Mouse (Mus musculus) embryonic facial prominence, embryonic 14.5 days (tissue): ENCODE measurements around the gene Abl1. TPM values are rescaled to one million over a fixed set of nuclear protein-coding genes. Genes with fewer than 3 reads are reported as not detected.

Source experiments
- ATAC-seq: fragments of 200-750 bp; cut with Nextera tagmentation; 2 replicates; pipeline ENCODE4 v1.8.0; 2017; ENCODE audit warnings: low read depth, moderate number of reproducible peaks, moderate TSS enrichment
- DNase-seq: peaks from one replicate; pipeline ENCODE4 v3.0.0-alpha.2; 2015; ENCODE audit warnings: low spot score
- H3K27ac ChIP-seq: fragments of 300-500 bp; sonication (generic); replicated peaks from 2 replicates; pipeline ENCODE4 v1.5.1; 2014; ENCODE audit warnings: low read depth, mild to moderate bottlenecking, low read length, moderate library complexity
- H3K27me3 ChIP-seq: fragments of 300-500 bp; sonication (generic); replicated peaks from 2 replicates; pipeline ENCODE4 v1.6.1; 2014; ENCODE audit warnings: low read length; ENCODE audit not compliant: control insufficient read depth, insufficient read depth
- H3K36me3 ChIP-seq: fragments of 300-500 bp; sonication (generic); 2 replicates; pipeline ENCODE4 v1.6.1; 2014; ENCODE audit warnings: low read length, mixed read lengths; ENCODE audit not compliant: control insufficient read depth, insufficient read depth
- H3K4me1 ChIP-seq: fragments of 300-500 bp; sonication (generic); 2 replicates; pipeline ENCODE4 v1.6.1; 2014; ENCODE audit warnings: antibody characterized with exemption, low read length; ENCODE audit not compliant: control insufficient read depth, insufficient read depth
- H3K4me2 ChIP-seq: fragments of 300-500 bp; sonication (generic); 2 replicates; pipeline ENCODE4 v1.6.1; 2014; ENCODE audit warnings: low read depth, mild to moderate bottlenecking, low read length, moderate library complexity, mixed read lengths
- H3K4me3 ChIP-seq: fragments of 300-500 bp; sonication (generic); 2 replicates; pipeline ENCODE4 v1.5.1; 2014; ENCODE audit warnings: low read depth, mild to moderate bottlenecking, low read length
- H3K9ac ChIP-seq: fragments of 300-500 bp; sonication (generic); 2 replicates; pipeline ENCODE4 v1.6.1; 2014; ENCODE audit warnings: low read depth, mild to moderate bottlenecking, low read length, moderate library complexity, mixed read lengths
- H3K9me3 ChIP-seq: fragments of 300-500 bp; sonication (generic); 2 replicates; pipeline ENCODE4 v1.6.1; 2016; ENCODE audit warnings: low read length; ENCODE audit not compliant: control insufficient read depth
- WGBS: fragments of 180-500 bp; shearing (Covaris S2); extraction: QIAGEN DNeasy Blood & Tissue Kit; methylation state at CpG from one replicate; pipeline ENCODE4 v1.1.7; 2014; 5-methylcytosine and 5-hydroxymethylcytosine counted together
- polyA plus RNA-seq: library from polyadenylated mRNA; unstranded; fragments of >200 nt; fragmentation: Nextera tagmentation; extraction: Ambion mirVana; gene quantifications from 2 replicates; pipeline ENCODE4 v1.2.1, GENCODE M21; 2014

The Abl1 gene
- polyA plus RNA-seq, 1 experiment from 2014 or later: 48.9 TPM

DNA sequence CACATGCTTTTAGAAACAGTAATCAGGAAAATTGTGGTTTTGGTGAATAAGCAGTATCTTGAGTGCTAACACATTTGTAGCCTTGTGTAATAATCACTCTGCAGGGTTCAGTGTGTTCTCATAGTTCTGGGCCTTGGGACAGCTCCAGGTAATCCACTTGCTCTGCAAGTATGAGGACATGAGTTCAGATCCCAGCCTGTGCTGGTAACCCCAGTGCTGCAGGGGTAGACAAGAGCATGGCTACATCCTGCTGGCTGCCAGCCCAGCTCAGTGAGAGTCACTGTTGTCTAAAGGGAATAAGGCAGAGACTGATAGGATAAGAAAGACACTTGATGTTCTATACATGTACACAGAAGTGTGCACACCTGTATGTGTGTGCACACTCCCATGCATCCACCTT, 17.7 kb downstream of the Abl1 start:
- Histone ChIP-seq H3K4me1 (no peaks in the 10 kb centered on the region), H3K27me3 (no peaks in the 10 kb centered on the region), H3K4me3 (no peak overlapping the region), H3K9ac (no peak overlapping the region), H3K27ac (no peak overlapping the region), H3K9me3 (no peaks in the 10 kb centered on the region), H3K4me2 (no peak overlapping the region), H3K36me3 (no peaks in the 10 kb centered on the region; the same call in 1 of the 2 replicates)
- DNase-seq (no peak), ATAC-seq (no peak)

DNA sequence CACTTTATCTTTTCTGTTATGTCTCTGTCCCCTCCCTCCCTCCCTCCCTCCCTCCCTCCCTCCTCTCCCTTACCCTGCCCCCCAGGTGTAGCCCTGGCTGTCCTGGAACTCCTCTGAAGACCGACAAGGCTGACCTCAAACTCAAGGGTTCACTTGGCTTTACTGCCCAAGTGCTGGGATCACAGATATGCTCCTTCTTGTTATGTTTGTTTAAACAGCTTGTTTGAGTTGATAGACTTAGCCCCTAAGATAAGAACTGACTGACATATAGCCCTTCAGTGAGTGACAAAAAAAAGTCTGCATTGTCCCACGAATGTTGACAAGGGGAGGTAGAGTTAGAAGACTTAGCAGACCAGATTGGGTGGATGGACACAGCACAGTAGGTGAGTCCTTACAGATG, 18.4 kb downstream of the Abl1 start:
- H3K9ac ChIP-seq: no peak overlapping the region
- 69% methylated on average over 2 of the region's 2 CpGs for WGBS
- DNase-seq (no peak), ATAC-seq (no peak)
- no peak overlapping the region for H3K4me3 ChIP-seq
- no peaks in the 10 kb centered on the region for H3K27me3 ChIP-seq
- H3K9me3 ChIP-seq: no peaks in the 10 kb centered on the region
- no peaks in the 10 kb centered on the region for H3K36me3 ChIP-seq
- no peaks in the 10 kb centered on the region for H3K4me1 ChIP-seq
- H3K27ac ChIP-seq: no peak overlapping the region
- no peak overlapping the region for H3K4me2 ChIP-seq

DNA sequence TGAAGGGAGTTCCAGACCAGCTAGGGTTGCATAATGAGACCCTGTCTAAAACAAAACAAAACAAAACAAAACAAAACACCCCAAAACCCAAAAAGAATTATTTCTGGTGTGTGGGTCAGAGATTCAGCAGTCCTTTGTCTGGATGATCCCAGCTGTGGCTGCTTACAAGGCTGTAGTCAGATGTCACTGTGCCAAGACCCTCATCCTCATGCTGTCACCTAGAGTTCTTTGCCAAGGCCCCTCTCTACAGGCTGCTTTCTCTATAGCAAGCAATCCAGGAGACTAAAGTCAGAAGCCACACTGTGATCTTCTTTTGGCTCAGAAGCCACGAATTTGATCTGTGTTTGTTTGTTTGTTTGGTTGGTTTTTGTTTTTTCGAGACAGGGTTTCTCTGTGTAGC, 24.5 kb downstream of the Abl1 start:
- H3K27ac ChIP-seq: no peak overlapping the region
- no peak for ATAC-seq
- 94% methylated on average over 2 of the region's 2 CpGs for WGBS

DNA sequence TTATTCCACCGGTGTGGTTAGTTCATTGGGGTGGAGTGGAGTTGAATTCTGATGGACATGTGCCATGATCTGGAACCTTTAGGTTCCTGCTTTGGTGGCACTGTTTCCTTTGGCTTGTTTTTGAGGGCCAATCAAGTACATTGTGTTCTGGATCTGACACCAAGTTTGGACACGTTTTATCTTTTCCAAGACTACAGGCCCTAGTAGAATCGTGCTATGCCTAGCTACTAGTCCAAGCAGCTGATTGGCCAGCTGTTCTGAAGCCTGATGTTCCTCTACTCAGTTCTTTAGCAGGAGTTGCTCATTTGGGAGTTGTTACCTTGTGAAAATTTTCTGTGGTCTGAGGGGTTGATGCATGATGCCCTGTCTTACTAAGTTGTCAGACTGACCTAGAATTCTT, 25.6 kb downstream of the Abl1 start:
- Histone ChIP-seq H3K9me3 (no peaks in the 10 kb centered on the region), H3K36me3 (no peaks in the 10 kb centered on the region), H3K9ac (no peak overlapping the region), H3K27me3 (no peaks in the 10 kb centered on the region), H3K4me3 (no peak overlapping the region), H3K4me2 (no peak overlapping the region), H3K27ac (no peak overlapping the region), H3K4me1 (no peaks in the 10 kb centered on the region)
- no peak for ATAC-seq
- 86% methylated on average over 3 of the region's 3 CpGs for WGBS
- DNase-seq: no peak

More for the DNA sequence above, 24.5 kb downstream of the Abl1 start:
- no peak for DNase-seq
- Histone ChIP-seq H3K27me3 (no peaks in the 10 kb centered on the region), H3K9ac (no peak overlapping the region), H3K36me3 (no peaks in the 10 kb centered on the region), H3K4me2 (no peak overlapping the region), H3K9me3 (no peaks in the 10 kb centered on the region), H3K4me3 (no peak overlapping the region), H3K4me1 (no peaks in the 10 kb centered on the region)

DNA sequence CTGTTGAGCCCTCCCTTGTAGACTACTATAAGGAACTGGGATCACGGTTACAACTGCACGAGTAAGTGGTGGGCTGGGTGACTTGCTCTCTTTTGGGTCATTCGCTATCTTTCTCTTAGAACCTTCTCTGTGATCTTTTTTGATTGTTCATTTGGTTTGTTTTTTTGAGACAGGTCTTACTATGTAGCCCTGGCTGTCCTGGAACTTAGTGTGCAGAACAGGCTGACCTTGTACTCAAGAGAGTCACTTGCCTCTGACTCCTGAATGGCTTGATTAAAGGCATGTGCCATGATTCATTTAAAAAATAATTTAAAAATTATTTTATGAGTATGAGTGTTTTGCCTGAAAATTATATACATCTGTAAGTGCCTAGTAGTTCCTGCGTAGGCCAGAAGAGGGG, 26.6 kb downstream of the Abl1 start:
- H3K4me2 ChIP-seq: no peak overlapping the region
- DNase-seq: no peak
- no peak for ATAC-seq
- no peak overlapping the region for H3K4me3 ChIP-seq
- WGBS: 92% methylated on average over 4 of the region's 4 CpGs
- no peaks in the 10 kb centered on the region for H3K27me3 ChIP-seq
- H3K27ac ChIP-seq: no peak overlapping the region
- no peaks in the 10 kb centered on the region for H3K36me3 ChIP-seq
- no peaks in the 10 kb centered on the region for H3K4me1 ChIP-seq
- H3K9ac ChIP-seq: no peak overlapping the region
- no peaks in the 10 kb centered on the region for H3K9me3 ChIP-seq

DNA sequence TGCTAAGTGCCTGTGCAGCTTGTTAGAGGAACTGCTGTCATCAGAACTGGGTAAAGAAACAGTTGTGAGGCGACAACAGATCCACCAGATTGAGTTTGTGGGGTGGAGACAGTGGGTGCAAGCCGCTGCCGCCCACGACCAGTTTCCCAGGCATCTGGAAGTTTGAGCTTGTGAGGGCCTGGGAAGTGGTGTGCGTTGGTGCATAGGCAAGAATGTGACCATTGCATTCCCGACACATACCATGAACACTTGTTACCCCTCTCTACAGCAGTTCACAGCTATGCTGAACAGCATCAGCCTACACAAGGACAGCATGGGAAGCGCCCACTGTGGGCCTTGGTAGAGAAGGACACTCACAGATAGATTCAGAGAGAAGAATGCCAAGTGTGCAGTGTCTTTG, 27.8 kb downstream of the Abl1 start:
- no peak overlapping the region for H3K4me3 ChIP-seq
- H3K9me3 ChIP-seq: no peaks in the 10 kb centered on the region
- H3K27ac ChIP-seq: no peak overlapping the region
- ATAC-seq (no peak), DNase-seq (no peak)
- H3K9ac ChIP-seq: no peak overlapping the region
- 85% methylated on average over 7 of the region's 7 CpGs for WGBS
- no peaks in the 10 kb centered on the region for H3K27me3 ChIP-seq
- H3K4me1 ChIP-seq: no peaks in the 10 kb centered on the region
- no peaks in the 10 kb centered on the region for H3K36me3 ChIP-seq
- no peak overlapping the region for H3K4me2 ChIP-seq

DNA sequence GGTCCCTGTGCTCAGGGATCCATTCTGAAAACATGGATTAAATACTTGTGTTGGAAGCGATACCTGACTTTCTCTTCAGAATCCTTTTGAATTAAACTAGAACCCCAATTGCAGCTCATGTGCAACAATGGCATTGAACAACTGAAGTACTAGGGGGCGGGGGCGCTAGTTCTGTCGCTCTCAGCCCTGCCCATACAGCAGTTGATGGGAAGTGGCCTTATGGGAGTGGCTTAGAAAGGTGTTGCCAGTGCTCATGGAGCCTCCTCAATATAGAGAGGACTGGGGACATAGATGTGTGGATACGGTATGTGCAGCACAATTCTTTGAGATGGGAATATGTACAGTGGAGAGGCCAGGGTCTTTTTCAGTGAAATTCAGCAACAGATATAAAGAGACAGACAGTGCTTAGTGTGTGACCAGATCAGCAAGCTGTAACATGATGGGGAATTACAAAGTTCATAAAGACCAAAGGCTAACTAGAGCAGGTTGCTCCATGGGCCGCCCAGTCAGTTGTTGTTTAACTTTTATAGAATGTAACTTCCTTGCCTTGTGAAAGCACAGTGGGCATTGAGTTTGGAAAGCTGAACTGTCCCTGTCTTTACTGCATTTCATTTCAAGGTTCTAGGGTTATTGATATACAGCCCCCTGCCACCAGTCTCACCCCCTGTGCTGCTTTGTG, 31.2 kb downstream of the Abl1 start:
- ATAC-seq (no peak), DNase-seq (no peak)
- Histone ChIP-seq H3K9me3 (no peaks in the 10 kb centered on the region), H3K4me2 (no peak overlapping the region), H3K36me3 (no peaks in the 10 kb centered on the region), H3K27me3 (no peaks in the 10 kb centered on the region), H3K4me1 (no peaks in the 10 kb centered on the region), H3K9ac (no peak overlapping the region), H3K4me3 (no peak overlapping the region), H3K27ac (no peak overlapping the region)
- WGBS: 90% methylated on average over 6 of the region's 6 CpGs

DNA sequence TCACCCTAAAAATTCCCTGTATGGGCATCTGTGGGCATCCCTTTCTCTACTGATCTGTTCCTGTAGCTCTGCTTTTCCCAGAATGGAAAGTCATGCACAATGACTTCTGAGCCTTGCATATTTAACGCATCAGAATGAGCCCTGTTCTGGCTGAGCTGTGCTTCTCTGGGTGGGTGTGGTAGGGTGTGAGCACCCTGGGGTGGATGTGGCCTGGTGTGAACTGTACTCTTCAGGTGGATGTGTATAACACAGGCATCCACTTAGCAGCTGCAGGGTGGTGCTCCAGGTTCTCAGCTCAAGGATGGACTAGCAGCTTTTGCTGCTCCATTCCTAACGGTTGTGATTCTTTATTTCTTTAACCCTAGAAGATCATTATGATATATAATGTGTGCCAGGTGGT, 31.8 kb downstream of the Abl1 start:
- Histone ChIP-seq H3K4me1 (no peaks in the 10 kb centered on the region), H3K27me3 (no peaks in the 10 kb centered on the region), H3K27ac (no peak overlapping the region), H3K4me3 (no peak overlapping the region), H3K36me3 (no peaks in the 10 kb centered on the region), H3K9me3 (no peaks in the 10 kb centered on the region), H3K9ac (no peak overlapping the region), H3K4me2 (no peak overlapping the region)
- ATAC-seq (no peak), DNase-seq (no peak)
- 74% methylated on average over 2 of the region's 2 CpGs for WGBS

DNA sequence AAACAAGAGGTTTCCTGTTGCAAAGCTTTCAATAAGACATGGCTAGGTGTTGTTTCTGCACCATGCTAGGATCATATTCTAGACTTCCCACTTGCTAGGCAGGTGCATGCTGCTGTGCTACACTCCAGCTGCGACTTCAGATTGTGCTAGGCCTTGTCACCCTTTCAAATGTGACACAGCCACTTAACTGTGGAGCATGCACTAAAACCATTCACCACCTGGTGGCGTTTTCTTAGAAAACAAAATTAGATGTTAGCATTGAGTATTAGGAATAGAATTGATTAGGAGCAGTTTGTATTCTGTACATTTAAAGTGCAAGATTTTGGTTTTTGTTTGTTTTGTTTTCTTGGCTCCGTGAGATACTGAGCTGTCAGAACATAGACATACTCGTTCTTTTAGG, 32.6 kb downstream of the Abl1 start:
- no peaks in the 10 kb centered on the region for H3K36me3 ChIP-seq
- no peak for ATAC-seq

More for the DNA sequence above, 32.6 kb downstream of the Abl1 start:
- no peak for DNase-seq
- Histone ChIP-seq H3K27ac (no peak overlapping the region), H3K27me3 (no peaks in the 10 kb centered on the region), H3K9me3 (no peaks in the 10 kb centered on the region), H3K4me1 (no peaks in the 10 kb centered on the region), H3K4me3 (no peak overlapping the region), H3K4me2 (no peak overlapping the region), H3K9ac (no peak overlapping the region)
- WGBS: 67% methylated on average over 4 of the region's 4 CpGs
